Mouse (Mus musculus): ENCODE data around the gene Gm49450. TPM values are rescaled to one million over a fixed set of nuclear protein-coding genes. Genes with fewer than 3 reads are reported as not detected.
A peak's percentile ranks its signal among the peaks of the same experiment; 100 is the strongest.
"Not testable (repeated sequence)": the region's sequence is repeated elsewhere in the genome, so short reads cannot be mapped to it uniquely, and the experiment has no call there.

Gene Gm49450
- total RNA-seq, 2 experiments from 2014 or later, result not detected

GRCm38 (mm10) chr15:98987077-98987630, 33.8 kb upstream of the Gm49450 start:
- intact Hi-C loops (cut with DNase I), result no loop called here
- DNase-seq (ENCODE audit: low spot score in 2 of 2), result no peak

GRCm38 (mm10) chr15:98985982-98986715, 32.8 kb upstream of the Gm49450 start:
- DNase-seq (ENCODE audit: low spot score in 2 of 2), result no peak
- intact Hi-C loops (cut with DNase I), result no loop called here

DNA sequence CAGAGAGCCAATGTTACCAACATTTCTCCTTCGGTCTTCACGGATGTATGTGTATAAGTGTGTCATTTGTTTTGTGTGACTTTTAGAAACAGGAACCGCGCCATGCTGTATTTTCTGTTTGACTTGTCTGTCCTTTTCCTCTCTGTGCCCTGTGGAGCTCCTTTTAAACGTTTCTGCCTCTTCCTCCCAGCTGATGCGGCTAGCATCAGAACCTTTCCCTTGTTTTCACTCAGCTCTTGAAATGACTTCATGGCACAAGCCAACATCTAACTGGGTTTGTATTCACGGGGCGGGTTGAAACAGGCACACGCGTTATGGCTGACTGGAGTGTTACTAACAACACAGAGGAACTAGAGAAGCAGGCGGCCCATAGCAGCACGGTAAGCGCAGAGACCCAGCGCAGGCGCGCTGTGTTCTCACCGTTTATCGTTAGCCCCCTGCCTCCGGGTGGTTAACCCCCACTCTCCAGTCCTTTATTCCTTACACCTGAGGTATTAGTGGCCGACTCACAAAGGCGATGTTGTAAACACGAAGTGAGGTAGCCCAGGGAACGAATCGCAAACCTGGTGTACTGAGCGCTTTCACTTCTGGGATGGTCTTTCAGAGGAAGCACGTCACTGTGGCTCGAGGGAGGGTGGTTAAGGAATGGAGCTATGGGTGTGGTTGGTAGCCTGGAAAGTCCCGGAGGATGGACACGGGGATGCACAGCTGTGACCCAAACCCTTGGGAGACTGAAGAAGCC, 32.1 kb upstream of the Gm49450 start:
- DNase-seq (ENCODE audit: low spot score in 2 of 2), result peak; percentile 85 to 86
- intact Hi-C loops (cut with DNase I), result no loop called here

GRCm38 (mm10) chr15:98984681-98985080, 31.3 kb upstream of the Gm49450 start:
- intact Hi-C loops (cut with DNase I), result no loop called here
- no peak for DNase-seq (ENCODE audit: low spot score in 2 of 2)

- intact Hi-C loops (cut with DNase I), result no loop called here
- no peak for DNase-seq (ENCODE audit: low spot score in 2 of 2)
Observed at GRCm38 (mm10) chr15:98983431-98984081, 30.2 kb upstream of the Gm49450 start.

DNA sequence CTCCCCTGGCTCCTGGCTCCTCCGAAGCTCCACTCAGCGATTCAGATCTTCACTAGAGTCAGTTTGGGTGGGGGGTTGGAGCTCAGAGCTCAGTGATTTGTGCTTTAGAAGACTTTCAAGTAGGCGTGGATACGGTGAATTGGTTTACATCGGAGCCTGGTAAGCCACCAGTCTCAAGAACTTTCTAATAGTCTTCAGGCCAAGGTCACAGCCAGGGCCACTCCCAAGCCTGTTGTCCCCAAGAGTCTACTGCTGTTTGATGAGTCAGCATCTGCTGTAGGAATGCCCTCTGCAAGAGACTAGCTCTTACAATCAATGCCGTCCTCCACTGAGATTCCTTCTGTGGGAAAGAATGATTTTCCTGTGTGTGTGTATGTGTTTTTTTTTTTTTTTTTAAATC, 28.7 kb upstream of the Gm49450 start:
- intact Hi-C loops (cut with DNase I), result no loop called here
- DNase-seq (ENCODE audit: low spot score in 2 of 2), result no peak

DNA sequence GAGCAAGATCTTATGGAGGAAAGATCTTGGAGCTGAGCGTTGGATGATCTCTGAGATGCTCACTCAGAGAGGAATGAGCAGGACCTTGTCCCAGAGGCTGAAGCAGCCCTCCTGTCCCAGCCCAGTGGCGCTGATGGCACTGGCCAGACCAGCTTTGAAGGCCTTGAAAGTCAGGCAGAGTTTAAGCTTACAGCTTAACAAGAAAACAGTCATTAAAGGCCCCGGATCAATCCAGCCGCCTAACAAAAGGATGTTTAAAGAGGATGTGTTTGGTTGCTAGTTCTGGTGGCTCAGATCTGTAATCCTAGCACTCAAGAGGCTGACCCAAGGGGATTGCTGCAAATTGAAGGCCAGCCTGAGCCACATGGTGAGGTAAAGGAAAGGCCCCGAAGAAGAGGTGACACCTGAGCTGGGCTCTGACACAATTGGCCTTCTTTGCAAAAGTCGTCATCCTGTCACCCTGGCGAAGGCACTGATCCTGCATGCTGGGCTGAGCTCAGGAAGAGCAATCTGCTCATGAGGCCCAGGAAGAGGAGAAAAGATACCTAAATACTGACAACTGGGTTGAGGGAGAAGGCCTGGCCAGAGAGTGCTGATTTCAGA, 26.8 kb upstream of the Gm49450 start:
- DNase-seq (ENCODE audit: low spot score in 2 of 2), result no peak
- intact Hi-C loops (cut with DNase I), result no loop called here

DNA sequence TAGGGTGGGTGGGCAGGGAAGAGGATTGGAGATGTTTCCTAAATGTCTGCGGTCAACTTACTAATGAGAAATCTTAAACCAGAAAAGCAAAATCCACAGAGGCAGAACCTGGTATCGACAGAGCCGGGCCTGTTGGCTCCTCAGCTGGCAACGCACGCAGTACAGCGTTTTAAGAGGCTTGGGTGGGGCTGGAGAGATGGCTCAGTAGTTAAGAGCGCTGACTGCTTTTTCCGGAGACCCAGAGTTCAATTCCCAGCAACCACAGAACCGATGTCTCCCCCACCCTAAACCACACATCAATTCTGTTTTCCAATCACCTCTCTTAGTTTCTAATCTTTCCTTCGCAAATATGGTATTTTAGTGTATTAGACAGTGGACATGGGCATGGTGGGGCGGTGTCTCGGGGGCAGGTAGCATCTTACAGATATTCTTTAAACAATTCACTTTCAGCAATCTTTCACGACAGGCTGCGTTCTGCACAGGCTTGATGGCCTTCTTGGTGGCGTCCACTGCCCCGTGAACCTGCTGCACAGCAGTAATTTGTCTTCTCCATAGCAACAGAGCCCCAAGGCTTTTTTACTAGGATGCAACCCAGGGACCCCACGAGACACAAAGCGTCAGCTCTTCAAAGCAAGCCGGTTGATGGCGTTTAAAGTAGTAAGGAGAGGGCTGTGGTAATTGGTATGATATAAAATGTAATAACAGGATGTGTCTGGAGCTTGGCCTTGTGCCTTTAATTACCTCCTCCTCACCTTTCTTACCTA, 25.2 kb upstream of the Gm49450 start:
- DNase-seq (ENCODE audit: low spot score in 2 of 2), result no peak
- intact Hi-C loops (cut with DNase I), result no loop called here

DNA sequence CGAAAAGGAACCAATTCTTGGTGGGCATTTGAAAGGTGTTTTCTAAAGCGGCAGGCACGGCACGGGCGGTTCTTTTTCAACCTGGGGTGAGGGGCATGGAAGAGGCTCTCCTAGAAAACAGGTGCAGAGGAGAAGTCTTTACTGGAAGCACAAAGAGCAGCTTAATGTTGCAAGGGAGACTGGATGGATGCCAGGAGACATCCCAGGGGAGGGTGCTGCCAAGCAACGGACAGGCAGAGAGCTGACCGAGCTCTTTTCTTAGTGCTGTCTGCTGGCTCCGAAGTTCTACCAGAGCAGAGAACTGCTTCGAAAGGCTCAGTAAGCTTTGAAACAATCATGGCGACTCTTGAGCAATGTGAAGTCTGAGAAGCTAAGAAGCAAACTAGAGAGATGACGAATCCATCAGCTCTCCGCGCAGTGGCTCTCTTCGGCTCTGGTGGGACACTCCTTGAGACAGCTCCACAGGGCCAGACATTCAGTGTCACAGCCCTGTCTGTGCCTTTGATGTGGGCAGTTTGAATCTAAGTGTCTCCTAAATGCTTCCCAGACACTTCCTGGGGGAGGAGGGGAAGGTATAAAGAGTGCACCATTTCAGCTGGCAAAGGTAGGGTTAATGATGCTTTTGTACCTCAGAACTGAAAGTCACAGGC, 24.5 kb upstream of the Gm49450 start:
- intact Hi-C loops (cut with DNase I), result no loop called here
- peak; percentile 38 to 52 for DNase-seq (ENCODE audit: low spot score in 2 of 2)

- DNase-seq (ENCODE audit: low spot score in 2 of 2), result no peak
- intact Hi-C loops (cut with DNase I), result no loop called here
Observed at GRCm38 (mm10) chr15:98976763-98977758, 23.7 kb upstream of the Gm49450 start.

DNA sequence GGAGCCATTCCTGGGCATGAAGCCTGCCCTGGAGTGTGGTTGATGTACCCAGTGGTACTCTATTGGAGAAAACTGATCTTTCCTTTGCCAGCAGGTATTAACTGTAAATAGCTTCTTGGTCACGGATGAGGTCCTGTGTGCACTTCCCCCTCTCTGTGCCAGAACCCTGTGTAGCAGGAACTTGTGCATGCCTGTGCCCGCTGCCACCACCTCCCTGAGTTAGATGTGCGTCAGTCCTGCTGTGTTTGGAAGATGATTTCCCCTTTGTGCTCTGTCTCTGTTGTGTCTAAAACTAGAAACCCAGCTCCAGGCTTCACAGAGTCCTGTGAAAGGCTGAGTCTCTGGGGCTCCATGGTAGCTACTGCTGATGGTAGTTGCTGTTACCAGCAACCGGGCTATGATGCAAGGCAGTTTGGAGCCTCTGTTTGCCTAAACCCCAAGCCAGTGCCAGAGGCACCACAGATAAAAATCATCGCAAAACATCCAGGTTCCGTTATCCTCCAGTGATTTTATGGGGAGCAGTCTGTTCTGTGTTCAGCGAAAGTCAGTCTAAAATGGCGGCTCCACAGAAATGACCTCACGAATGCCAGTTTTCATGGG, 19.8 kb upstream of the Gm49450 start:
- DNase-seq (ENCODE audit: low spot score in 2 of 2), result no peak
- intact Hi-C loops (cut with DNase I), result no loop called here

DNA sequence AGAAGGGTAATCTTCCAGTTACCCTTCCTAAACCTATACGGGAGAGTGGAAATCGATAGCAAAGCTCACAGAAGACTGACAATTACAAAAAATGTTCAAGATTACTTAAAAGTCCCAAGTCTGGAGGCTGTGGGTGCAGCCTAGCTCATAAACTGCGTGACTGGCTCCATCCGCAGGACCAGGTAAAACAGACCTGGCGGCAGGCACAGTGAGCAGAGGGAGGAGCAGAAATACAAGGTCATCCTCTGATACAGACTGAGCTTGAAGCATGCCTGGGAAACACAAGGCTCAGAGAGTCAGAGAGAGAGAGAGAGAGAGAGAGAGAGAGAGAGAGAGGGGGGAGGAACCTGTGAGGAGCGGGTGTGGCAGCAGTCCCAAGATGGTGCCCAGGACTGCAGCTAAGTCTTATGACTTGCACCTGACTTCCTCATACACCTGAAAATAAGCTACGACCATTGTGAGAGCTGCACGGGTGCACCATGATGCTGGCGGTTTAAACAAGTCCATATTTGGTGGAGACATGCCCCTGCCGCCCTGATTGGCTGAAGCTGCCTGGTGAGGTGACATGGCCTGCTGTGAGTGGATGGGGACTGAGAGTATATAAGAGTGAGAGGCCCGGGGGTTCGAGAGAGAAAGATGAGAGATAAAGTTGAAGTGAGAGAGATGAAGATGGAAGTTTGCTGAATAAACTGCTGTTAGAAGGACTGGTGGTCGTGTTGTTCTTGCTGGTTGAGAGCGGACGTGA, 18.4 kb upstream of the Gm49450 start:
- intact Hi-C loops (cut with DNase I), result not testable (repeated sequence)

DNA sequence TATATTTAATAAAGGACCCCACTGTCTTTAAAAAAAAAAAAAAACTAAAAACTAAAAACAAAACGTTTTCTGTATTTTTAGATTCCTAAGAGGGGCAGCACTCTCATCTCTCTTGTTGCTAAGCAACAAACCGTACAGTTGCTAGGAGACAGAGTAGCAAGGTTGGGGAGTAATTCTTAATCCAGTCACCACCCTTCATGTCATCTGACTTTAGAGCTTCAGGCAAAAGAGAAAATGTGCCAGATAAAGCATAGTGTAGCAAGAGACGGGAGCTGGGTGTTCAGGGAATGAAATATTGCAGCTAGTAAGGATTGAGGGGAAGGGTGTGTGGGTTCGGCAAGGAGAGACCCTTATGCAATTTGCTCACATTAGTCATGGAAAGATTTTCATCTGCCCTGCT, 17.8 kb upstream of the Gm49450 start:
- no peak for DNase-seq (ENCODE audit: low spot score in 2 of 2)
- intact Hi-C loops (cut with DNase I), result no loop called here

More for the DNA sequence above, 18.4 kb upstream of the Gm49450 start:
- DNase-seq (ENCODE audit: low spot score in 2 of 2), result peak; percentile 55 to 62

DNA sequence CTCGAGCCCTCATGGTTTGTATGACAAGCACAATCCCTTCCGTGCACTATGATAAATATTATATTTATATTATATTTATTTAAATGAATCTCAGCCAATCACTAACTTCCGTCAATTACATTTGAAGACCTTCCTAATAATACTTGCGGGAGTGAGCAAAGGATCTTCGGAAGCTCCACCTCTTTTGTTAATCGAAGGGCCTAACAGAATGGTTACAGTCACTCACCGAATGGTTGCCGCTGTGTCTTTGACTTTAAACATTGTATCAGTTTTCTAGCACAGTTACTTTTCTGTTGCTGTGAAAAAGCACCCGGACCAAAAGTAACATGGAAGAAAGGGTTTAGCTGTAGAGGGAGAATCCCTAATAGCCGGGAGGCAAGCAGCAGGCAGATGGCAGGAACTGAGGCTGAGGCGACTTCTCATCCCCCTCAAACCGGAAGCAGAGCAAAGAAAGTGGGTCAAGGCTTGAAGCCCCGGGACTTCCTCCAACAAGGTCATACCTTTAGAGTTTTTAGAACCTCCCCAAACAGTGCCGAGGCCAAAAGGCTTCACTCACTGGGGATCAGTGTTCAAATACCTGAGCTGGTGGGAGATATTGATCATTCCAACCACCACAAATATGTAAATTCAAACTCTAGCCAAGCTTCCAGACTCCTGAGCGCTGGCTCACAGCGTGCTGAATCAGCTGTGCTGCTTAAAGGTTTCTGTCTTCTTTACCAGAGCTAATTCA, 16.2 kb upstream of the Gm49450 start:
- DNase-seq (ENCODE audit: low spot score in 2 of 2), result peak in 1 of 2 experiments; percentile 26
- intact Hi-C loops (cut with DNase I), result loop anchor here (2.0 kb wide), 1 partner anchor 15 kb away; no protein-coding TSS in a partner anchor

DNA sequence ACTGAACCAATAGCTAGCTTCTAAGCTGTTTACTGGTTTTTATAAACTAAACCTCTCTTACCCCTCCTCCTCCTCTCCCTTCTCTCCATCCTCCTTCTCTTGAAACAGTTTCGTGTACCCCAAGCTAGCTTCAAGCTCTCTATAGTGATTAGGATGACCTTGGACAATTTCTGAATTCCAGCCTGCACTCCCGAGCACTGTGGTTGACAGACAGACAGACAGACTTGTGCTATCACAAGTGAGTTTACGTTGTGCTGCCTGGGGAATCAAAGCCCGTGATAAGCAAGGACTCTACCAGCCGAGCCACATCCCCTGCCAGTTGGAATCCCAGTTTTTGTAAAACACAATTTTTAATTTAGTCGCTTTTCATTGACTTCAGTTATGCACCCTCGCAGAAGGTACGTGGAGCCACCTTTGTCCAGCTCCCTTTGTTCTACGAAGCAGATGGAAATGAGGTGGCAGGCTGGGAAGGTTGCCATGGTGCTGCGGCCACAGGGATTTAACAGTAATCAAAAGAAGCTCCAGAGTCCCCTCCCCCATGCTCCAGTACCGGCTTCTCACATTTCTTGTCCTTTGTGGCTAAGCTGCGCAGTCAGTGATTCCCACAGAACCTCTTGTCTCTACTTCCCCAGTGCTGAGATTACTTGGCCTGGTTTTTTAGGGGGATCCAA, 15.5 kb upstream of the Gm49450 start:
- intact Hi-C loops (cut with DNase I), result loop anchor here (2.0 kb wide), 1 partner anchor 14 kb away; no protein-coding TSS in a partner anchor
- DNase-seq (ENCODE audit: low spot score in 2 of 2), result peak in 1 of 2 experiments; percentile 46

All from left cerebral cortex, postnatal 36 days (tissue).